Mouse (Mus musculus): Measurements from ENCODE around the gene Olfr91. TPM values are rescaled to one million over a fixed set of nuclear protein-coding genes. Genes with fewer than 3 reads are reported as not detected.

Olfr91 gene
- polyA plus RNA-seq, 1 experiment from 2014 or later: not detected

DNA sequence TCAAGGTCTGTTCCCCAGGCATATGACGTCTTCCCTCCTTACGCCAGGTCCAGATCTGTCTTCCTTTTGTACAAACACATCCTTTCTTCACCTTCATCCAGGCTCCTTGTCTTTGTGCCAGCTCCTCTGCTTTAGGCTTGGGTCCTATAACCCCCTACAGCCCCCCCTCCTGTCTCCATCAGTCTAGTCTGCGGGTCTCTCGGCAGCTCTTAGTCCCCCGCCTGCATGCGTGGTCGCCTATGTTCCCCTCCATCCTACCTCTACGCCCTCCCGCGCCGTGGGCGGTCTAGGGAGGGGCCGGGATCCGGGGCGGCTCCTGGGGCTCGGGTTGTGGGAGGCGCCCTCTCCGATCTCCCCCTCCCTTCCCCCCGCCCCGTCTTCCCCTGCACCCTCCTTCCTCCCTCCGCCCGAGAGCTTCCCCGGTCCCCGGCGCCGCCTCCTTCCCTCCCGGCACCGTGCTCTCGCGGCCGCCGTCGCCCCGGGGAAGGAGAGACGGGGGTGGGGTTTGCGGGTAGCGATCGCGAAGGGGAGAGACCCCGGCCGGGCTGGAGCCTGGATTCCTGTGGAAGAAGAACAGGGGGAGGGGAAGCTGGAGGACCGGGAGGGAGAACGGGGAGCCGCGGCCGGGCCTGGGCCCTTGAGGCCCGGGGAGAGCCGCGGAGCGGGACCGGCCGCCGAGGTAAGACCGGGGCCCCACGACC lies 52.3 kb downstream of the Olfr91 start, which contains the start of gene Gabbr1:
Gene Gabbr1 (plus strand): TSS at position 356 of the 701 bp plus-strand sequence.
- peak; percentile 92 for ATAC-seq (ENCODE audit: insufficient number of reproducible peaks, insufficient read depth, low FRiP score, low read depth)
- Histone ChIP-seq H3K4me2 (replicated peaks; ENCODE audit: low read depth, low read length) (peak within 1 kb of the TSS; percentile 88), H3K27ac (ENCODE audit: low read length) (peak within 1 kb of the TSS; percentile 85), H3K4me3 (ENCODE audit: low read depth, low read length) (peak within 1 kb of the TSS; percentile 79), H3K9me3 (ENCODE audit: control insufficient read depth, low read depth, low read length) (no peaks in the 10 kb centered on the region), H3K9ac (replicated peaks; ENCODE audit: low read depth, low read length) (peak within 1 kb of the TSS; percentile 74), H3K36me3 (ENCODE audit: control insufficient read depth, insufficient read depth, low read length) (no peaks in the 10 kb centered on the region), H3K27me3 (ENCODE audit: control insufficient read depth, insufficient read depth, low read length) (no peaks in the 10 kb centered on the region), H3K4me1 (ENCODE audit: control insufficient read depth, insufficient read depth, low read length) (peaks cover 15% of the 10 kb centered on the region)
- 1% methylated on average over 49 of the region's 55 CpGs for WGBS

DNA sequence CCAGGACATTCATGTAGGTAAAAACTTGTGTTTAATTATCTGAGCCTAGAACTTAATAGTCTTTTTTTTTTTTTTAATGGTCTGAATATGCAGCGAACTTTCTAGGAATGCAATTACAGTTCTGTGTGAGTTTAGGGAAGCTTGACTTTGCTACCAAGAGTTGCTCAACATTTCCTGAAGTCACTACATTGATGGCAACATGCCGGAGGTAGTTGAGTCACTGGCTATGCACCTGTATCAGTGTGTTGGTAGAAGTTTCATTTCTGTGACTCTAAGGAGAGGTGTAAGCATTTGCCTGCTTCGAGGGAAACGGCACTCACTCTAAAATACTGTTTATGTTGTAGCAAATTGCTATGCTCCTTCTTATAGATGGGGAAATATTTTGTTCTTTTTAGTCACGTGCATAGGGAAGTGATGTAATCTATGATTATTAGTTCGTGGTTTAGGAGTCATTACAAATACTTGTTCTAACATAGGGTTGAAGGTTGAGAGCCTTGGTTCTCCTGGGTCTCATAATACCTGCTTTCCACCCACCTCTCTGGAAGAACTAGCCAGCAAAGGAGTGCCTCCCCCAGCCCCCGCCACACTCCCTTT lies 53.3 kb downstream of the Olfr91 start:
- H3K9ac ChIP-seq (replicated peaks; ENCODE audit: low read depth, low read length): no peak overlapping the region
- H3K9me3 ChIP-seq (ENCODE audit: control insufficient read depth, low read depth, low read length): no peaks in the 10 kb centered on the region
- H3K4me1 ChIP-seq (ENCODE audit: control insufficient read depth, insufficient read depth, low read length): peaks cover 12% of the 10 kb centered on the region
- no peak for ATAC-seq (ENCODE audit: insufficient number of reproducible peaks, insufficient read depth, low FRiP score, low read depth)
- no peak overlapping the region for H3K27ac ChIP-seq (ENCODE audit: low read length)
- no peaks in the 10 kb centered on the region for H3K36me3 ChIP-seq (ENCODE audit: control insufficient read depth, insufficient read depth, low read length)
- WGBS: 57% methylated on average over 7 of the region's 7 CpGs
- H3K27me3 ChIP-seq (ENCODE audit: control insufficient read depth, insufficient read depth, low read length): no peaks in the 10 kb centered on the region
- H3K4me2 ChIP-seq (replicated peaks; ENCODE audit: low read depth, low read length): peak overlapping the region; percentile 88
- H3K4me3 ChIP-seq (ENCODE audit: low read depth, low read length): 0 out of 2 replicates have a peak overlapping the region, but pooled peaks have one; percentile 79

Other genes with a start within 250 kb of the Olfr91 start
- 0.13 and 0.74 TPM in 2 replicates for gene Trim15, start 231.1 kb downstream of the Olfr91 start, polyA plus RNA-seq (2014; fragmentation: Nextera tagmentation; extraction: Ambion mirVana)
- 1.5 and 2.0 TPM in 2 replicates for gene Trim10, start 228.7 kb downstream of the Olfr91 start, polyA plus RNA-seq (2014; fragmentation: Nextera tagmentation; extraction: Ambion mirVana)
- not detected in 2 replicates for gene Trim40, start 208.2 kb downstream of the Olfr91 start, polyA plus RNA-seq (2014; fragmentation: Nextera tagmentation; extraction: Ambion mirVana)
- 1.3 and 1.6 TPM in 2 replicates for gene Trim31, start 200.2 kb downstream of the Olfr91 start, polyA plus RNA-seq (2014; fragmentation: Nextera tagmentation; extraction: Ambion mirVana)
- 0.87 and 1.2 TPM in 2 replicates for gene Rnf39, start 155.4 kb downstream of the Olfr91 start, polyA plus RNA-seq (2014; fragmentation: Nextera tagmentation; extraction: Ambion mirVana)
- gene Ppp1r11, start 146.5 kb downstream of the Olfr91 start, polyA plus RNA-seq (2014; fragmentation: Nextera tagmentation; extraction: Ambion mirVana): 115 and 120 TPM in 2 replicates
- gene Znrd1, start 139.7 kb downstream of the Olfr91 start, polyA plus RNA-seq (2014; fragmentation: Nextera tagmentation; extraction: Ambion mirVana): 92.4 and 97.2 TPM in 2 replicates
- 6.8 and 8.1 TPM in 2 replicates for gene Znrd1as, start 139.7 kb downstream of the Olfr91 start, polyA plus RNA-seq (2014; fragmentation: Nextera tagmentation; extraction: Ambion mirVana)
- gene 2410137M14Rik, start 117.0 kb downstream of the Olfr91 start, polyA plus RNA-seq (2014; fragmentation: Nextera tagmentation; extraction: Ambion mirVana): not detected in 2 replicates
- gene H2-M5, start 108.7 kb downstream of the Olfr91 start, polyA plus RNA-seq (2014; fragmentation: Nextera tagmentation; extraction: Ambion mirVana): 0.49 and 0.74 TPM in 2 replicates
- gene Zfp57, start 97.1 kb downstream of the Olfr91 start, polyA plus RNA-seq (2014; fragmentation: Nextera tagmentation; extraction: Ambion mirVana): 77.8 and 82.1 TPM in 2 replicates
- 0.19 and 0.20 TPM in 2 replicates for gene Mog, start 74.9 kb downstream of the Olfr91 start, polyA plus RNA-seq (2014; fragmentation: Nextera tagmentation; extraction: Ambion mirVana)
- 14.2 and 15.8 TPM in 2 replicates for gene Gabbr1, start 52.3 kb downstream of the Olfr91 start, polyA plus RNA-seq (2014; fragmentation: Nextera tagmentation; extraction: Ambion mirVana)
- not detected in 2 replicates for gene Olfr90, start 9.8 kb downstream of the Olfr91 start, polyA plus RNA-seq (2014; fragmentation: Nextera tagmentation; extraction: Ambion mirVana)
- gene Olfr92, start 21.8 kb upstream of the Olfr91 start, polyA plus RNA-seq (2014; fragmentation: Nextera tagmentation; extraction: Ambion mirVana): not detected in 2 replicates
- not detected in 2 replicates for gene Olfr93, start 63.2 kb upstream of the Olfr91 start, polyA plus RNA-seq (2014; fragmentation: Nextera tagmentation; extraction: Ambion mirVana)
- not detected in 2 replicates for gene Ubd, start 95.6 kb upstream of the Olfr91 start, polyA plus RNA-seq (2014; fragmentation: Nextera tagmentation; extraction: Ambion mirVana)
- not detected in 2 replicates for gene Olfr94, start 102.7 kb upstream of the Olfr91 start, polyA plus RNA-seq (2014; fragmentation: Nextera tagmentation; extraction: Ambion mirVana)
- not detected in 2 replicates for gene Olfr95, start 114.8 kb upstream of the Olfr91 start, polyA plus RNA-seq (2014; fragmentation: Nextera tagmentation; extraction: Ambion mirVana)
- not detected in 2 replicates for gene Olfr96, start 121.9 kb upstream of the Olfr91 start, polyA plus RNA-seq (2014; fragmentation: Nextera tagmentation; extraction: Ambion mirVana)
- gene Olfr97, start 139.1 kb upstream of the Olfr91 start, polyA plus RNA-seq (2014; fragmentation: Nextera tagmentation; extraction: Ambion mirVana): not detected in 2 replicates
- not detected in 2 replicates for gene Olfr98, start 165.5 kb upstream of the Olfr91 start, polyA plus RNA-seq (2014; fragmentation: Nextera tagmentation; extraction: Ambion mirVana)
- gene H2-M3, start 171.9 kb upstream of the Olfr91 start, polyA plus RNA-seq (2014; fragmentation: Nextera tagmentation; extraction: Ambion mirVana): 2.9 and 4.3 TPM in 2 replicates
- gene Olfr99, start 185.2 kb upstream of the Olfr91 start, polyA plus RNA-seq (2014; fragmentation: Nextera tagmentation; extraction: Ambion mirVana): not detected in 2 replicates
- gene Olfr101, start 206.0 kb upstream of the Olfr91 start, polyA plus RNA-seq (2014; fragmentation: Nextera tagmentation; extraction: Ambion mirVana): not detected in 2 replicates
- not detected in 2 replicates for gene Olfr102, start 218.8 kb upstream of the Olfr91 start, polyA plus RNA-seq (2014; fragmentation: Nextera tagmentation; extraction: Ambion mirVana)
- not detected in 2 replicates for gene Olfr103, start 241.4 kb upstream of the Olfr91 start, polyA plus RNA-seq (2014; fragmentation: Nextera tagmentation; extraction: Ambion mirVana)